Mouse (Mus musculus) midbrain, embryonic 14.5 days (tissue): Measurements from ENCODE around the gene Xpnpep1. TPM values are rescaled to one million over a fixed set of nuclear protein-coding genes. Genes with fewer than 3 reads are reported as not detected.

Source experiments
- ATAC-seq: fragments of 200-750 bp; cut with Nextera tagmentation; 2 replicates; pipeline ENCODE4 v1.8.0; 2017; ENCODE audit warnings: moderate number of reproducible peaks, moderate library complexity; ENCODE audit not compliant: low FRiP score, low TSS enrichment
- DNase-seq: peaks from one replicate; pipeline ENCODE4 v3.0.0-alpha.2; 2015
- H3K27ac ChIP-seq: fragments of 300-500 bp; sonication (generic); replicated peaks from 2 replicates; pipeline ENCODE4 v1.5.1; 2014; ENCODE audit warnings: mild to moderate bottlenecking, low read depth, low read length, moderate library complexity
- H3K27me3 ChIP-seq: fragments of 300-500 bp; sonication (generic); 2 replicates; pipeline ENCODE4 v1.6.1; 2014; ENCODE audit warnings: low read length, control low read depth, mixed read lengths; ENCODE audit not compliant: control insufficient read depth, insufficient read depth
- H3K36me3 ChIP-seq: fragments of 300-500 bp; sonication (generic); 2 replicates; pipeline ENCODE4 v1.6.1; 2014; ENCODE audit warnings: low read length, control low read depth; ENCODE audit not compliant: control insufficient read depth, insufficient read depth
- H3K4me1 ChIP-seq: fragments of 300-500 bp; sonication (generic); 2 replicates; pipeline ENCODE4 v1.6.1; 2014; ENCODE audit warnings: mild to moderate bottlenecking, antibody characterized with exemption, low read length, control low read depth; ENCODE audit not compliant: control insufficient read depth, insufficient read depth
- H3K4me2 ChIP-seq: fragments of 300-500 bp; sonication (generic); 2 replicates; pipeline ENCODE4 v1.6.1; 2014; ENCODE audit warnings: mild to moderate bottlenecking, low read length, moderate library complexity
- H3K4me3 ChIP-seq: fragments of 300-500 bp; sonication (generic); replicated peaks from 2 replicates; pipeline ENCODE4 v1.5.1; 2014; ENCODE audit warnings: low read depth, low read length
- H3K9ac ChIP-seq: fragments of 300-500 bp; sonication (generic); replicated peaks from 2 replicates; pipeline ENCODE4 v1.6.1; 2014; ENCODE audit warnings: mild to moderate bottlenecking, low read length, moderate library complexity
- H3K9me3 ChIP-seq: fragments of 300-500 bp; sonication (generic); 2 replicates; pipeline ENCODE4 v1.6.1; 2016; ENCODE audit warnings: low read length, control low read depth, mixed read lengths; ENCODE audit not compliant: control insufficient read depth
- WGBS: fragments of 180-500 bp; shearing (Covaris S2); extraction: QIAGEN DNeasy Blood & Tissue Kit; methylation state at CpG from one replicate; pipeline ENCODE4 v1.1.7; 2014; 5-methylcytosine and 5-hydroxymethylcytosine counted together
- polyA plus RNA-seq: library from polyadenylated mRNA; unstranded; fragments of >200 nt; fragmentation: Nextera tagmentation; extraction: Ambion mirVana; gene quantifications from 2 replicates; pipeline ENCODE4 v1.2.1, GENCODE M21; 2014

Xpnpep1 gene
- polyA plus RNA-seq, 1 experiment from 2014 or later = 136 TPM

GRCm38 (mm10) chr19:53029686-53030085 lies 10.3 kb downstream of the Xpnpep1 start:
- WGBS = 96% methylated on average over 5 of the region's 5 CpGs
- DNase-seq (no peak), ATAC-seq (no peak)
- Histone ChIP-seq H3K4me2 (no peak overlapping the region), H3K4me1 (no peaks in the 10 kb centered on the region), H3K36me3 (peaks cover 6% of the 10 kb centered on the region), H3K27me3 (no peaks in the 10 kb centered on the region), H3K9me3 (no peaks in the 10 kb centered on the region), H3K9ac (no peak overlapping the region), H3K4me3 (no peak overlapping the region), H3K27ac (no peak overlapping the region)

DNA sequence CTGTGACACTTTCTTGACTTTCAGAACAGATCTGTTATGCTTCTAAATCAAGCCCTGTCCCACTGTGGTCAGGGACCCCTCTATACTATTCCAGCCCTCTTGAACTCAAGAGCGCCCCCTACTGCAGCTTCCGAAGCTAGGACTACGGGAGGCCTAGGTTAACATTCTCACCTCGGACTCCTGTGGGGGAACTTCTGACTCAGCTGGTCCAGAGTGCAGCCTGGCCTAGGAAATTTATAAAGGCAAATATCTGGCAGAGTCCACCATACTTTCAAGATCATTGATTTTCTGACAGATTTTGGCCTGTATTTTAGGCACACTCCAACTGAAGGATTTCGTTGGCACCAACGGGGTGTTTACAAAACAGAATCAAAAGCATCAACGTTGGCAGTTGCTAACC lies 11.0 kb downstream of the Xpnpep1 start:
- H3K9me3 ChIP-seq = no peaks in the 10 kb centered on the region
- no peak for DNase-seq
- WGBS = 88% methylated on average over 7 of the region's 7 CpGs
- peaks cover 13% of the 10 kb centered on the region for H3K36me3 ChIP-seq
- ATAC-seq = no peak
- no peak overlapping the region for H3K4me3 ChIP-seq
- no peak overlapping the region for H3K9ac ChIP-seq
- no peaks in the 10 kb centered on the region for H3K4me1 ChIP-seq
- H3K4me2 ChIP-seq = no peak overlapping the region
- H3K27ac ChIP-seq = no peak overlapping the region
- no peaks in the 10 kb centered on the region for H3K27me3 ChIP-seq

- Histone ChIP-seq H3K9me3 (no peaks in the 10 kb centered on the region), H3K27me3 (no peaks in the 10 kb centered on the region), H3K4me2 (no peak overlapping the region), H3K4me3 (no peak overlapping the region), H3K36me3 (peaks cover 19% of the 10 kb centered on the region), H3K27ac (no peak overlapping the region), H3K9ac (no peak overlapping the region), H3K4me1 (no peaks in the 10 kb centered on the region)
- 90% methylated on average over 12 of the region's 12 CpGs for WGBS
- no peak for DNase-seq
- ATAC-seq = no peak
Observed at GRCm38 (mm10) chr19:53028216-53028615, 11.8 kb downstream of the Xpnpep1 start.

- ATAC-seq (no peak), DNase-seq (no peak)
- Histone ChIP-seq H3K27ac (no peak overlapping the region), H3K27me3 (no peaks in the 10 kb centered on the region), H3K9me3 (no peaks in the 10 kb centered on the region), H3K9ac (no peak overlapping the region), H3K36me3 (peaks cover 30% of the 10 kb centered on the region), H3K4me3 (no peak overlapping the region), H3K4me2 (no peak overlapping the region), H3K4me1 (no peaks in the 10 kb centered on the region)
- 85% methylated on average over 10 of the region's 10 CpGs for WGBS
Observed at GRCm38 (mm10) chr19:53023189-53023588, 16.8 kb downstream of the Xpnpep1 start.

- WGBS = 90% methylated on average over 8 of the region's 8 CpGs
- Histone ChIP-seq H3K4me3 (no peak overlapping the region), H3K4me1 (no peaks in the 10 kb centered on the region), H3K4me2 (no peak overlapping the region), H3K9me3 (no peaks in the 10 kb centered on the region), H3K27ac (no peak overlapping the region), H3K36me3 (peaks cover 30% of the 10 kb centered on the region), H3K9ac (no peak overlapping the region), H3K27me3 (no peaks in the 10 kb centered on the region)
- ATAC-seq (no peak), DNase-seq (no peak)
Observed at GRCm38 (mm10) chr19:53022037-53022614, 17.9 kb downstream of the Xpnpep1 start.

- Histone ChIP-seq H3K9ac (no peak overlapping the region), H3K9me3 (no peaks in the 10 kb centered on the region), H3K4me3 (no peak overlapping the region), H3K27me3 (no peaks in the 10 kb centered on the region), H3K4me1 (no peaks in the 10 kb centered on the region), H3K4me2 (no peak overlapping the region), H3K36me3 (peaks cover 30% of the 10 kb centered on the region), H3K27ac (no peak overlapping the region)
- no peak for DNase-seq
- ATAC-seq = no peak
- 88% methylated on average over 10 of the region's 10 CpGs for WGBS
Observed at GRCm38 (mm10) chr19:53021537-53021936, 18.5 kb downstream of the Xpnpep1 start.

DNA sequence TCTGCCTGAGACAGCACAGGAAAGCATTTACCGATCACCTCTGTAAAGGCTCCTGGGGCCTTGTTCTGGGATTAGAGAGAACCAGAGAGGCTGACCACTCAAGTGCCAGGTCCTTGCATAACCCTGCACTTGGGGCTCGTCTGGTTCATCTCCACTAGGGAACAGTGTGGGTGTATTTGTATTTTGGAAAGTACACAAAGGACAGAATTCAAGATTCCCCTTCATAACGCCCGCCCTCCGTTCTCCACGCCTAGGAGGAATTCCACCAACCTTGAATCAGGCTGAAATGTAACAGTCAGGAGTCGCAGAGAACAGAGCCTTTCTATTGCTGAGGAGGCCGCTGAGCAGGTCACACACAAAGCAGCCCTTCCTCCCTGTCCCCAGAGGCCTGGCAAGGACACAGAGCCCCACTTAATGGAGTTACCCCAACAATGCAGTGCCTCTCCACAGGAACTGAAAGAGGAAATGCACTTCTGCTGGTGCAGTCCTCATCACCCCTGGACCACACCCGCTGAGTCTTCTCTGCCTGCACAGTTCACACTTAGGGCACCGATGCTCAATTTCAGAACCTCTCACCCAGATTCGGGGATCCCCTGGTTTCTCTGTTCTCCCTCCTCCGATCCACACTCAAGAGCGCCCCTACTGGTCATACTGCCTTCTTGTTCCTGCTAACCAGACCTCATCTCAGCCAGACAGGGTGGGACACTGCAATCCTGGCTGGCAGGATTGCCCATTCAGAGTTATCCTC lies 20.1 kb downstream of the Xpnpep1 start:
- H3K36me3 ChIP-seq = peaks cover 26% of the 10 kb centered on the region
- H3K9me3 ChIP-seq = no peaks in the 10 kb centered on the region
- WGBS = 72% methylated on average over 13 of the region's 13 CpGs
- H3K4me2 ChIP-seq = no peak overlapping the region
- no peak for ATAC-seq
- H3K4me3 ChIP-seq = no peak overlapping the region
- H3K27ac ChIP-seq = no peak overlapping the region
- no peaks in the 10 kb centered on the region for H3K27me3 ChIP-seq
- H3K9ac ChIP-seq = no peak overlapping the region
- H3K4me1 ChIP-seq = no peaks in the 10 kb centered on the region
- DNase-seq = peak; percentile 71

GRCm38 (mm10) chr19:53017954-53018353 lies 22.1 kb downstream of the Xpnpep1 start:
- H3K4me1 ChIP-seq = no peaks in the 10 kb centered on the region
- H3K27ac ChIP-seq = no peak overlapping the region
- no peaks in the 10 kb centered on the region for H3K9me3 ChIP-seq
- no peak overlapping the region for H3K4me2 ChIP-seq
- DNase-seq (no peak), ATAC-seq (no peak)
- H3K27me3 ChIP-seq = no peaks in the 10 kb centered on the region
- no peak overlapping the region for H3K4me3 ChIP-seq
- WGBS = 94% methylated on average over 9 of the region's 9 CpGs
- no peak overlapping the region for H3K9ac ChIP-seq
- H3K36me3 ChIP-seq = peaks cover 11% of the 10 kb centered on the region; the same call in 1 of the 2 replicates

DNA sequence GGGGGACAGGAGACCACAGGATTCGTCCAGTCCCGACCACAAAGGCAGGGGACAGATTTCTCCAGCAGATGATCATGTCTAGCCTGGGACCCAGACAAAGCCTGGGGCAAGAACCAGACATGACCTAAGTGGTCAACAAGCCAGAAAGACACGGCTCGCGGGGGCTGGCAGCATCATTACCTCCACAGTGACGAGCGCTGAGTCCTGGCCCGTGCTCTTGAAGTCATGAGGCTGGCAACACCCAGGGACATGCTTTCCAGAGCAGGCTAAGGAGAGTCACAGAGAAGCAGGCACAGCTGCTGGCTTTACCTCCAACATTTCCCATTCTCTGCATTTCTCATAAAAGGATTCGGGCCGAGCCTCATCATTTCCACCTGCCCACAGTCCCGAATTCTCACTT lies 22.8 kb downstream of the Xpnpep1 start:
- no peak overlapping the region for H3K4me2 ChIP-seq
- DNase-seq (no peak), ATAC-seq (no peak)
- no peak overlapping the region for H3K27ac ChIP-seq
- H3K4me1 ChIP-seq = no peaks in the 10 kb centered on the region
- H3K9ac ChIP-seq = no peak overlapping the region
- peaks cover 13% of the 10 kb centered on the region for H3K36me3 ChIP-seq
- no peaks in the 10 kb centered on the region for H3K27me3 ChIP-seq
- no peaks in the 10 kb centered on the region for H3K9me3 ChIP-seq
- WGBS = 83% methylated on average over 11 of the region's 11 CpGs
- no peak overlapping the region for H3K4me3 ChIP-seq
